17 mouse cellular contexts compared by ENCODE assay signal in the genomic region with DNA sequence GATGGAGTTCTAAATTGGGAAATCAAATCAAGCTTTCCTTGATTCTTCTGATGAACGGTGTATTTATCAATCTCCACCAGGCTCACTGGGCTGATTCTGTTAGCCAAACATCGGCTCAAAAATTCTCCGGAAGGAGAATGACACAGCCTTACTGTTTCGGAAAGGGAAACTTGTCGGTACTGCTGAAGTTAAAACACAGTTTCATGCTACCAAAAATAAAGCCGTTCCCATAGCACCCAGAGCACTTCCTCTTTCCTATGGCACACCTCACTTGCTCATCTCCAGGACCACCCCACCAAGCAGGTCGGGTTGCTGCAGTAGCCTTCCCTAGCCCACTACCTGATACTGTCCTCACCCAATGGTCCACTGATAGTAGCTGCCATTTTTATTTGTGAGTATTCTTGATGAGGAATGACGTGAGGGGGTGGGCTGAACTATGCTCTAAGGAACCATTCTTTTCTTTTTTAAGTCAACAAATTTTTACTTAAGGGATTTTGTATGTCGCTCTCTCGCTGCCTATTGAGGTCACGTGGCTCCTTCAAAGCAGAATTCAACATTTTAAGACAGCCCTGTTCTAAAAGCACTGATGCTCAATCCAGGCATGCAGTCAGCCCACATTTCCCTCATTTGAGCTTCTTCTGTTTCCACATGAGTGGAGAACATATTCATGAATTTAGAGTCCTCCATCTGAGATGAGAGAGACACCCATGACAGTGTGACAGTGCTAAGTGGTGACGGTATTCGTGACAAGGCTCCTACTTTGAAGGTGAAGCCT. TPM values are rescaled to one million over a fixed set of nuclear protein-coding genes. Genes with fewer than 3 reads are reported as not detected.
DNase-seq lines count a peak whose midpoint lies in the region; ATAC-seq lines count a peak whose summit lies in the region.
"Had no signal": no experiment of that assay in that cellular context is flagged by ENCODE, and none has a peak within 500 bp of the region (broad histone marks: within the 10 kb centered on the region; RNA-seq: fewer than 3 reads in every experiment).

No protein-coding gene starts in this region.

- H3K9me3 ChIP-seq in forebrain, embryonic 11.5 days (ENCODE audit: control insufficient read depth, low read length) = no peaks in the 10 kb centered on the region
- no peaks in the 10 kb centered on the region for H3K9me3 ChIP-seq in forebrain, embryonic 14.5 days (replicated peaks; ENCODE audit: control insufficient read depth, low read length)
- no peaks in the 10 kb centered on the region for H3K9me3 ChIP-seq in hindbrain, embryonic 13.5 days
- no peaks in the 10 kb centered on the region for H3K9me3 ChIP-seq in forebrain, embryonic 13.5 days (replicated peaks)
- H3K9me3 ChIP-seq: G1E; liver, embryonic 15.5 days; neural tube, embryonic 15.5 days had no signal

- no peaks in the 10 kb centered on the region for H3K79me2 ChIP-seq in macrophage (ENCODE audit: inconsistent target)

- peak; percentile 35 for DNase-seq in forebrain, embryonic 11.5 days (ENCODE audit: low spot score)
- DNase-seq in forebrain, embryonic 14.5 days (ENCODE audit: low spot score) = no peak
- DNase-seq in thymus, postnatal 0 days (ENCODE audit: low spot score) = peak; percentile 36
- DNase-seq in thymus, postnatal 25 days = no peak
- DNase-seq: cerebellum, adult 2 months; heart, adult 18-20 months; lung, postnatal 36 days; right cerebral cortex, postnatal 14 days had no signal

- peaks cover 5% of the 10 kb centered on the region; the same call in 1 of the 2 replicates for H3K27me3 ChIP-seq in forebrain, embryonic 11.5 days (ENCODE audit: control insufficient read depth, insufficient read depth, low read length)
- H3K27me3 ChIP-seq in forebrain, embryonic 14.5 days (replicated peaks; ENCODE audit: control insufficient read depth, insufficient read depth, low read length) = peaks cover 3% of the 10 kb centered on the region
- 0 out of 2 replicates have a peak, but pooled peaks cover 5% of the 10 kb centered on the region for H3K27me3 ChIP-seq in hindbrain, embryonic 13.5 days
- H3K27me3 ChIP-seq in forebrain, embryonic 13.5 days = 0 out of 2 replicates have a peak, but pooled peaks cover 4% of the 10 kb centered on the region
- H3K27me3 ChIP-seq: neural tube, embryonic 15.5 days had no signal

- no peak overlapping the region for H3K9ac ChIP-seq in forebrain, embryonic 11.5 days (ENCODE audit: low read length)
- no peak overlapping the region for H3K9ac ChIP-seq in forebrain, embryonic 14.5 days (ENCODE audit: low read length)
- H3K9ac ChIP-seq in hindbrain, embryonic 13.5 days = no peak overlapping the region
- no peak overlapping the region for H3K9ac ChIP-seq in forebrain, embryonic 13.5 days
- H3K9ac ChIP-seq: liver, embryonic 15.5 days; neural tube, embryonic 15.5 days had no signal

- H3K4me3 ChIP-seq in forebrain, embryonic 11.5 days (ENCODE audit: low read depth, low read length) = no peak overlapping the region
- no peak overlapping the region for H3K4me3 ChIP-seq in forebrain, embryonic 14.5 days (ENCODE audit: low read depth, low read length)
- no peak overlapping the region for H3K4me3 ChIP-seq in macrophage (ENCODE audit: inconsistent target)
- no peak overlapping the region for H3K4me3 ChIP-seq in hindbrain, embryonic 13.5 days
- no peak overlapping the region for H3K4me3 ChIP-seq in forebrain, embryonic 13.5 days
- H3K4me3 ChIP-seq: erythroblast, embryonic 14.5 days; layer of hippocampus, adult 2 months; liver, embryonic 15.5 days; neural tube, embryonic 15.5 days had no signal

- no peaks in the 10 kb centered on the region for H3K36me3 ChIP-seq in forebrain, embryonic 11.5 days (ENCODE audit: control insufficient read depth, insufficient read depth, low read length)
- H3K36me3 ChIP-seq in forebrain, embryonic 14.5 days (ENCODE audit: control insufficient read depth, insufficient read depth, low read length) = no peaks in the 10 kb centered on the region
- H3K36me3 ChIP-seq in macrophage (ENCODE audit: inconsistent target) = no peaks in the 10 kb centered on the region
- H3K36me3 ChIP-seq in hindbrain, embryonic 13.5 days = no peaks in the 10 kb centered on the region
- H3K36me3 ChIP-seq in forebrain, embryonic 13.5 days (ENCODE audit: poor library complexity, severe bottlenecking) = no peaks in the 10 kb centered on the region
- H3K36me3 ChIP-seq: G1E; liver, embryonic 15.5 days; neural tube, embryonic 15.5 days had no signal

- H3K27ac ChIP-seq in forebrain, embryonic 11.5 days (ENCODE audit: low read depth, low read length) = no peak overlapping the region
- no peak overlapping the region for H3K27ac ChIP-seq in forebrain, embryonic 14.5 days (ENCODE audit: low read depth, low read length)
- H3K27ac ChIP-seq in macrophage = peak overlapping the region; percentile 10; the same call in 1 of the 2 replicates
- H3K27ac ChIP-seq in hindbrain, embryonic 13.5 days = no peak overlapping the region
- H3K27ac ChIP-seq in forebrain, embryonic 13.5 days = no peak overlapping the region
- H3K27ac ChIP-seq: layer of hippocampus, adult 2 months; neural tube, embryonic 15.5 days had no signal

- WGBS in forebrain, embryonic 11.5 days = 92% methylated on average over 13 of the region's 13 CpGs
- 89% methylated on average over 13 of the region's 13 CpGs for WGBS in forebrain, embryonic 14.5 days
- 43% methylated on average over 13 of the region's 13 CpGs for WGBS in macrophage (ENCODE audit: missing documents)
- 89% methylated on average over 13 of the region's 13 CpGs for WGBS in hindbrain, embryonic 13.5 days
- 89% methylated on average over 13 of the region's 13 CpGs for WGBS in forebrain, embryonic 13.5 days

- peaks cover 6% of the 10 kb centered on the region; the same call in 1 of the 2 replicates for H3K4me1 ChIP-seq in forebrain, embryonic 11.5 days (replicated peaks; ENCODE audit: control insufficient read depth, insufficient read depth, low read length)
- H3K4me1 ChIP-seq in forebrain, embryonic 14.5 days (ENCODE audit: control insufficient read depth, insufficient read depth, low read length) = peaks cover under 1% of the 10 kb centered on the region
- peaks cover 28% of the 10 kb centered on the region for H3K4me1 ChIP-seq in hindbrain, embryonic 13.5 days (replicated peaks)
- H3K4me1 ChIP-seq in forebrain, embryonic 13.5 days = peaks cover 35% of the 10 kb centered on the region

- no peak for ATAC-seq in forebrain, embryonic 11.5 days (replicated peaks; ENCODE audit: low FRiP score)
- ATAC-seq in forebrain, embryonic 14.5 days = no peak
- no peak for ATAC-seq in hindbrain, embryonic 13.5 days (ENCODE audit: low FRiP score)
- no peak for ATAC-seq in forebrain, embryonic 13.5 days
- ATAC-seq in erythroblast, adult 5-6 weeks (replicated peaks; ENCODE audit: low FRiP score, poor library complexity, severe bottlenecking) = no peak

- H3K4me2 ChIP-seq in forebrain, embryonic 11.5 days (ENCODE audit: low read depth, low read length, severe bottlenecking) = no peak overlapping the region
- no peak overlapping the region for H3K4me2 ChIP-seq in forebrain, embryonic 14.5 days (ENCODE audit: low read length)
- no peak overlapping the region for H3K4me2 ChIP-seq in hindbrain, embryonic 13.5 days
- no peak overlapping the region for H3K4me2 ChIP-seq in forebrain, embryonic 13.5 days
- H3K4me2 ChIP-seq: liver, embryonic 15.5 days; neural tube, embryonic 15.5 days had no signal

RNA-seq across cellular contexts. Expression of gene Ripor2, which starts 52.5 kb away (rescaled TPM):
- polyA plus RNA-seq in forebrain, embryonic 11.5 days (2014; fragmentation: Nextera tagmentation; extraction: Ambion mirVana) = 7.3 and 9.5 TPM in 2 replicates
- polyA plus RNA-seq in forebrain, embryonic 14.5 days (2014; fragmentation: Nextera tagmentation; extraction: Ambion mirVana) = 16.9 and 21.0 TPM in 2 replicates
- polyA plus RNA-seq in thymus, postnatal 0 days (2015; fragmentation: Nextera tagmentation; extraction: Ambion mirVana) = 16.3 and 18.6 TPM in 2 replicates
- 10 to 100 TPM in 1 of 26 experiments, 1 to 10 TPM in 25; 1.1 to 11.6 (median 3.5) TPM for total RNA-seq in macrophage (2018; cell fraction: chromatin; rRNA removed)
- total RNA-seq in macrophage (2018; cell fraction: cytosol; rRNA removed) = 1 to 10 TPM in 23 of 26 experiments, under 1 TPM in 3; 0.78 to 2.7 (median 1.5) TPM
- 10 to 100 TPM in 1 of 26 experiments, 1 to 10 TPM in 25; 2.3 to 14.5 (median 5.0) TPM for total RNA-seq in macrophage (2018; cell fraction: nucleus; rRNA removed)
- polyA plus RNA-seq in macrophage (2018) = 0.46 to 2.3 TPM (median 1.3 TPM) in 3 replicates
- 22.2 and 24.1 TPM in 2 replicates for polyA plus RNA-seq in hindbrain, embryonic 13.5 days (2015; fragmentation: Nextera tagmentation; extraction: Ambion mirVana)
- 15.8 and 20.0 TPM in 2 replicates for polyA plus RNA-seq in forebrain, embryonic 13.5 days (2015; fragmentation: Nextera tagmentation; extraction: Ambion mirVana)
- total RNA-seq in erythroblast, adult 5-6 weeks (2015; ENCODE audit: low replicate concordance) = 20.2 and 21.1 TPM in 2 replicates
- total RNA-seq in erythroblast, adult 5-6 weeks (2017; ENCODE audit: low replicate concordance) = 13.3 and 18.8 TPM in 2 replicates
- polyA plus RNA-seq: G1E had no signal

Comparison
In these comparisons a context has a peak if more than half of its experiments do, and no peak if none do; other contexts are left out.
1. DNase-seq: peak in forebrain, embryonic 11.5 days (single experiment) and thymus, postnatal 0 days (single experiment); none in forebrain, embryonic 14.5 days (single experiment) and thymus, postnatal 25 days (single experiment).